Mouse (Mus musculus) forebrain, embryonic 14.5 days (tissue): ENCODE measurements around the gene Ccdc17. TPM values are rescaled to one million over a fixed set of nuclear protein-coding genes. Genes with fewer than 3 reads are reported as not detected.

ENCODE experiments used
- ATAC-seq: fragments of 200-750 bp; cut with Nextera tagmentation; 2 replicates; pipeline ENCODE4 v1.8.0; 2017; ENCODE audit warnings: mild to moderate bottlenecking, moderate library complexity
- DNase-seq: peaks from one replicate; pipeline ENCODE4 v3.0.0-alpha.2; 2015; ENCODE audit warnings: low spot score
- H3K27ac ChIP-seq: fragments of 300-500 bp; sonication (generic); 2 replicates; pipeline ENCODE4 v1.5.1; 2014; ENCODE audit warnings: low read depth, mild to moderate bottlenecking, control low read depth, low read length, moderate library complexity
- H3K27me3 ChIP-seq: fragments of 300-500 bp; sonication (generic); replicated peaks from 2 replicates; pipeline ENCODE4 v1.6.1; 2014; ENCODE audit warnings: low read length, control low read depth, mixed read lengths; ENCODE audit not compliant: control insufficient read depth, insufficient read depth
- H3K36me3 ChIP-seq: fragments of 300-500 bp; sonication (generic); 2 replicates; pipeline ENCODE4 v1.6.1; 2014; ENCODE audit warnings: low read length, control low read depth; ENCODE audit not compliant: control insufficient read depth, insufficient read depth
- H3K4me1 ChIP-seq: fragments of 300-500 bp; sonication (generic); 2 replicates; pipeline ENCODE4 v1.6.1; 2014; ENCODE audit warnings: antibody characterized with exemption, low read length, control low read depth; ENCODE audit not compliant: control insufficient read depth, insufficient read depth
- H3K4me2 ChIP-seq: fragments of 300-500 bp; sonication (generic); 2 replicates; pipeline ENCODE4 v1.6.1; 2014; ENCODE audit warnings: mild to moderate bottlenecking, control low read depth, low read length
- H3K4me3 ChIP-seq: fragments of 300-500 bp; sonication (generic); 2 replicates; pipeline ENCODE4 v1.5.1; 2014; ENCODE audit warnings: low read depth, low read length, control low read depth
- H3K9ac ChIP-seq: fragments of 300-500 bp; sonication (generic); 2 replicates; pipeline ENCODE4 v1.6.1; 2014; ENCODE audit warnings: mild to moderate bottlenecking, low read length, control low read depth, moderate library complexity
- H3K9me3 ChIP-seq: fragments of 300-500 bp; sonication (generic); replicated peaks from 2 replicates; pipeline ENCODE4 v1.6.1; 2016; ENCODE audit warnings: low read length, control low read depth, mixed read lengths; ENCODE audit not compliant: control insufficient read depth
- WGBS: fragments of 180-500 bp; shearing (Covaris S2); extraction: QIAGEN DNeasy Blood & Tissue Kit; methylation state at CpG from one replicate; pipeline ENCODE4 v1.1.7; 2014; 5-methylcytosine and 5-hydroxymethylcytosine counted together
- polyA plus RNA-seq: library from polyadenylated mRNA; unstranded; fragments of >200 nt; fragmentation: Nextera tagmentation; extraction: Ambion mirVana; gene quantifications from 2 replicates; pipeline ENCODE4 v1.2.1, GENCODE M21; 2014

Ccdc17 gene
- polyA plus RNA-seq, 1 experiment from 2014 or later = 3.8 TPM

DNA sequence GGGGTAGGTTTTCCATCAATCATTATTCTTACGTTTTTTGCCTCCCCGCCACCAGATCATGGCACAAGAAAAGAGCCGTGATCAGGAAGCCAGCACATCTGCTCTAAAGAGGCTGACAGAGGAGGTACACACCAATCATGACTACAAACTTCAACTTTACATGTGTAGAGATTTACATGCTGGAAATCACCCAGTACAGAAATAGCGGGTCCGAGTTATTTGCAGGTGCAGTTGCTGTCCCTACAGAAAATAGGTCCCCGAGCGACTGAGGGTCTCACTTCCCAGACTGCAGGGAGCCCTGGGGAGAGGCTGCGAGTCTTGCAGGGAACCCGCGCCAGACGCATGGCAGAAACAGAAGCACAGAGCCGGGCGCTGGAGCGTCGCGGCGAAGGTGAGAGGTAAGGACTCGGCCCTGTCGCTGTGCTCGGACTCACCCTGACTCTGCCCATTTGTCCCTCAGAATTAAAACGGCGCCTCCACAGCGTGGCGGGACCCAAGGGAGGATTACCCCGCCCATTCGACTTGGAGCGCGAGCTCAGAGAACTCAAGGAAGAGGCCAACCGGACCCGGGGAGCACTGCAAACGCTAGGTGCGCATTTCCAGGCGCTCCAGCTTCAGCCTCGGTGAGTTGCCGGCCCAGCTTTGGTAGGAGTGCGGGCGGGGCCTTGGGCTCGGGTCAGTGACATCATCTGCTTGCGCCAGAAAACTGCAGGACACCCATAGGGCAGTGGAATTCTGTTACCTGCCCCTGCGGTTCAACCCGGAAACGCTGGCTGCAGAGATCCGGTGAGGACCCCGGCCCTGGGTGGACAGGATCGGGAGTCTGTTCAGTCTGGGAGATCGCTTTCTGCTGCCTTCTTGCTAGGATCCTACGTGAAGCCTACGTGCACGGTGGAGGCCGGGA is 776 bp downstream of the Ccdc17 start:
- Histone ChIP-seq H3K4me1 (peaks cover 11% of the 10 kb centered on the region), H3K9ac (peak overlapping the region; percentile 71), H3K36me3 (peaks cover 51% of the 10 kb centered on the region), H3K4me2 (peak overlapping the region; percentile 82), H3K4me3 (peak overlapping the region; percentile 59), H3K27me3 (no peaks in the 10 kb centered on the region), H3K9me3 (no peaks in the 10 kb centered on the region), H3K27ac (peak overlapping the region; percentile 55; the same call in 1 of the 2 replicates)
- WGBS = under 1% methylated on average over 50 of the region's 50 CpGs
- ATAC-seq = peak; percentile 96
- peak; percentile 88 for DNase-seq

DNA sequence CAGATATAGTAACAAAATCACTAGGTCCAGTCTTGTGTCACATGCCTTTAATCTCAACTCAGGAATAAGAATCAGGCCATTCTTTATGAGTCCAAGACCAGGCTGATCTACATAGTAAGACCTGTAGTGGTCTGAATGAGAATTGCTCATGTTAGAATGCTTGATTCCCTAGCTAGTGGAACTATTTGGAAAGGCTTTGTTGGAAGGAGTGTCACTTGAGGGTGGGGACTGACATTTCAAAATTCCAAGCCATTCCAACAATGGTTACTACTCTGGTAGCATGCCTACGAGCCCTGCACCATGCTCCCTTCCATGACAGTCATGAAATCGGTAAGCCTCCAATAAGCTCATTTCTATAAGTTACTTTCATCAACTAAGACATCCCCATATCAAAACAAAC is 16.2 kb downstream of the Ccdc17 start:
- Histone ChIP-seq H3K27me3 (no peaks in the 10 kb centered on the region), H3K9me3 (no peaks in the 10 kb centered on the region), H3K4me2 (no peak overlapping the region), H3K9ac (no peak overlapping the region), H3K4me3 (no peak overlapping the region), H3K36me3 (peaks cover 65% of the 10 kb centered on the region), H3K4me1 (no peaks in the 10 kb centered on the region), H3K27ac (no peak overlapping the region)
- 93% methylated on average over 2 of the region's 2 CpGs for WGBS
- ATAC-seq = no peak
- no peak for DNase-seq

DNA sequence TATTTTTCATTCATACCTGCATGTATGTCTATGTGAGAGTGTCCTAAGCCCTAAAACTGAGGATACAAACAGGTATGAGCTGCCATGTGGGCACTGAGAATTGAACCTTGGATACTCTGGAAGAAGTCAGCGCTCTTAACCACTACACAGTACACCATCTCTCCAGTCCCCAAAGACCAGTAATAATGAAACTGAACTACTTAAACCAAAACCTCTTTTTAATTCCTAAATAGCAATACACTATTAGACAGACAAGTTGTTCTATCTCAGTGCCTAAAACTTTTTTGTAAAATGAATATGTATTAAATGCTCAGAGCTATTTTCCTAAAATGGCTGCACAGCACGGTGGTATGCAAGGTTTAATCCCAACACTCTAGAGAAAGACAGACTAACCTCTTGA is 18.8 kb downstream of the Ccdc17 start:
- no peak overlapping the region for H3K4me3 ChIP-seq
- H3K36me3 ChIP-seq = peaks cover 67% of the 10 kb centered on the region
- no peak overlapping the region for H3K9ac ChIP-seq
- H3K9me3 ChIP-seq = no peaks in the 10 kb centered on the region
- DNase-seq = no peak
- no peak overlapping the region for H3K27ac ChIP-seq
- no peak overlapping the region for H3K4me2 ChIP-seq
- no peaks in the 10 kb centered on the region for H3K27me3 ChIP-seq
- H3K4me1 ChIP-seq = no peaks in the 10 kb centered on the region
- ATAC-seq = no peak
- WGBS = 98% methylated on average over 2 of the region's 2 CpGs

DNA sequence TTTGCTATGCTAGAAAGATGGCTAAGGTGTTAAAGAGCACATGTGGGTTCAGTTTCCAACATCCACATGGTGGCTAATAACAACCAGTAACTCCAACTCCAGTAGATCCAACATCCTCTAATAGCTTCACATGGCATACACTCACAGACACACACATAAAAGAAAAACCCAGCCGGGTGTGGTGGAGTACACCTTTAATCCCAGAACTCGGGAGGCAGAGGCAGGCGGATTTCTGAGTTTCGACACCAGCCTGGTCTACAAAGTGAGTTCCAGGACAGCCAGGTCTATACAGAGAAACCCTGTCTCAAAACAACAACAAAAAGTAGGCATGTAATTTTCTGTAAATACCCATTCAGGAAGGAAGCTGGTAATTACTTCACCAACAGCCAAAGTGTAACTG is 28.4 kb downstream of the Ccdc17 start:
- no peak for DNase-seq
- H3K27ac ChIP-seq = no peak overlapping the region
- H3K27me3 ChIP-seq = no peaks in the 10 kb centered on the region
- no peak for ATAC-seq
- peaks cover 10% of the 10 kb centered on the region for H3K4me1 ChIP-seq
- H3K9ac ChIP-seq = no peak overlapping the region
- H3K36me3 ChIP-seq = peaks cover 30% of the 10 kb centered on the region
- no peak overlapping the region for H3K4me3 ChIP-seq
- no peaks in the 10 kb centered on the region for H3K9me3 ChIP-seq
- 89% methylated on average over 4 of the region's 4 CpGs for WGBS
- H3K4me2 ChIP-seq = peak overlapping the region; percentile 53; the same call in 1 of the 2 replicates

DNA sequence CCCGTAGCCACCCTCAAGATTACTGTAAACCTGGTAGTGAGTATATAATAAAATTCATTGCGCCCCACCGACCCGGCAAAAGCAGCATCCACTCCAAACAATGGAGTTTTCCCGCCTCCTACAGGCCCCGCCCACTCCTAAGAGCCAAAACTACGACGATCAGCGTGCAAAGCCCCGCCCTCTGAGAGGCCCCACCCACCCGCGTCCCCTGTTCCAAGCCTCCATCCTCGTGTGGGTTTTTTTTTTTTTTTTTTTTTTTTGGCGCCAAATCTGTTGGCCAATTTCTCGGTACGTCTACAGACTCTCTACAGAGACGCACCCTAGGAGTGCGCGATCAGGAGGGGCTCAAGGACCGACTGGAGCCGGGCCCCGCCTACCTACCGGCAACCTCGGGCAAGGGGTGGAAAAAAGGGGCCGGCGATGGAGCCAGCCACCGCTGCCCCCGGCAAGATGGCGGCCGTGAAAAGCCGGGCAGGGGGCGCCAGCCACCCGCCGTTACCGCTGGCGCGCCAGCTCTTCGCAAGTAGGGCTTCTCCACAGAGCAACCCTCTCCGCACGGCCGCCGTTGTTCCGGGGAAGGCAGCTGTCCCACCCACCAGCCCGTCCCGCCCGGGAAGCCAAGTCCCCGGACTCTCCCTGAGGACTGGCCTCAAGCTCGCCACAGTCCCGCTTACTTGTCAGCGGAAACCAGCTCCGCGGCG is 30.4 kb downstream of the Ccdc17 start:
- WGBS = under 1% methylated on average over 53 of the region's 53 CpGs
- peak; percentile 83 for ATAC-seq

DNA sequence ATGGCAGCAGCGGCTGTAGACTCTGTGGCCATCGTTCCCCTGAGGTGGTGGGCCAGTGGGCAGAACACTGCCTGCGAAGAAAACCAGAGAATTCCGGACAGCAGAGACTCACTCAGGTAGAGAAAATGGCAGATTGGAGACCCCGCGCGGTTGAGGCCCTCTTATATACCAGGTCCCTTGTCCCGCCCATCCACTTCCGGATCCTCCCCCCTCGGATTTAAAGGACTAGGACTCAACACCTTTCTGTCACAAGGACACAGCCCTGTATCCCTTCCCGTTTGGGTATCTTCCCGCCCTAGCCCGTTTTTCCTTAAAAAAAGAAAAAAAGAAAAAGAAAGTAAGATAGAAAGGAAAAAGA is 30.9 kb downstream of the Ccdc17 start:
- under 1% methylated on average over 13 of the region's 13 CpGs for whole genome bisulfite sequencing
- Histone ChIP-seq H3K4me1 (peaks cover 10% of the 10 kb centered on the region), H3K9ac (peak overlapping the region; percentile 91), H3K27me3 (no peaks in the 10 kb centered on the region), H3K4me3 (peak overlapping the region; percentile 99), H3K9me3 (no peaks in the 10 kb centered on the region), H3K36me3 (0 out of 2 replicates have a peak, but pooled peaks cover 9% of the 10 kb centered on the region), H3K27ac (peak overlapping the region; percentile 93), H3K4me2 (peak overlapping the region; percentile 53)
- peak; percentile 95 for ATAC-seq
- DNase-seq = peak; percentile 96

More for the DNA sequence above, 30.4 kb downstream of the Ccdc17 start:
- Histone ChIP-seq H3K4me2 (peak overlapping the region; percentile 53), H3K36me3 (peaks cover 12% of the 10 kb centered on the region), H3K4me3 (peak overlapping the region; percentile 99), H3K27me3 (no peaks in the 10 kb centered on the region), H3K27ac (peak overlapping the region; percentile 93), H3K9ac (peak overlapping the region; percentile 91), H3K4me1 (peaks cover 10% of the 10 kb centered on the region), H3K9me3 (no peaks in the 10 kb centered on the region)
- DNase-seq = peak; percentile 96

DNA sequence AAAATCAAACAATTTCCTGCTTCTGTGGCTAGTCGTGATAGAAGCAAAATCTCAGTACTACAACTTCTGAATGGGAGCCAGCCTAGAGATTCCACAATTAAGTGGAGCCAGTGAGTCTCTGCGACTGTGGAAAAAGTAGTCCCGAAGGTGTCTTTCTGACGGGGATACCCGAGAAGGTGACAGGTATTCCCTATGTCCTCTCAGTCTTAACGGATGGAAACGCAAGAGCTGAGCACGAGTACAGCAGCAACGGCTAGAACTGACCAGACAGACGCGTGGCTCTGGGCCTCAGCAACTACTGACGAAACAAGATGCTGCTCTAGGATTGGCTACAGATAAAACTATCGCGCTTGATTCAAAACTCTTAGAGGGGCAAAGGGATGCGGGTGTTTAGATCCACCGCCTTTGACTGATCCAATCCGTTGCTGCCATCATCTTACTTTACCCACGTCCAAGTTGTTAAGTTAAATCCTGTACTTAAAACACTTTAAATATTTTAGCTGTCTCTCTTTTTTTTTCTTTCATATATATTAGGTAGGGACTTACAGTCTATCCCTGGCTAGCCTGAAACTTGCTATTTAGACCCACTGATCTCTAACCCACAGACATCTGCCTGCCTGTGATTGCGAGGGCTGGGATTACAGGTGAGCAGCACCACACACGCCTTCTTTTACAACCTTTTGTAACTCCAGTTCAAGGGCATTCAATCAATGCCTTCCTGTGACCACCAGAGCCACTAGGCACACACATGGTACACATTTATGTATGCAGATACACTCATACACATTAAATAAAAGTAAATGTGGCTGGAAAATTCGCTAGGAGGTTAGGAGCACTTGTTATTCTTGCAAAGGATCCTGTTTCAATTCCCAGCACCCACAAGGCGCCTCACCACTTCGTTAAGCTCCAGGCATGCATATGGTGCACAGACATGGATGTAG is 31.5 kb downstream of the Ccdc17 start, which contains the start of gene Nasp:
Gene Nasp, minus strand, starts transcription at position 220 of the 941 bp plus-strand sequence.
- Histone ChIP-seq H3K27me3 (no peaks in the 10 kb centered on the region), H3K4me2 (peak within 1 kb of the TSS; percentile 53), H3K9ac (peak within 1 kb of the TSS; percentile 91), H3K27ac (peak within 1 kb of the TSS; percentile 93), H3K9me3 (no peaks in the 10 kb centered on the region), H3K4me3 (peak within 1 kb of the TSS; percentile 99), H3K4me1 (peaks cover 10% of the 10 kb centered on the region), H3K36me3 (0 out of 2 replicates have a peak, but pooled peaks cover 7% of the 10 kb centered on the region)
- peak; percentile 89 for ATAC-seq
- 8% methylated on average over 23 of the region's 23 CpGs for WGBS
- DNase-seq = peak; percentile 94

DNA sequence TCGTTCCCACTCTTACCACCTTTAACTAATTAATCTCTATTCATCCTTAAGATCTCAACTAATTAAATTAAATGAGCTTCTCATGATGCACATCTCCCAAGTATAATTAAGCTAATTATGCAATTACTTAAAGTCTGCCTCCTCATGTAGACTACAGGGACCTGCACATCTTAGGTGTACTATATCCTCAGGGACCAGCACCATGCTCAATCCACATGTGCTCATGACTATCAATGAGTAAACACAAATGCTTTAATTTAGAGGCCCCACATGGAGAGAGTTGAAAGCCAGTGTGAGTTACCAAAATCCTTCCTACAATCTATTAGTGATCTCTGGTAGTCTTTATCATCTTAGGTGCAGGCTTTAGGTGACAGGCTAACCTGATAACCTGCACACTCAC is 38.7 kb downstream of the Ccdc17 start:
- no peak overlapping the region for H3K9ac ChIP-seq
- 41% methylated on average over 1 of the region's 1 CpGs for WGBS
- no peaks in the 10 kb centered on the region for H3K4me1 ChIP-seq
- ATAC-seq (no peak), DNase-seq (no peak)
- no peaks in the 10 kb centered on the region for H3K27me3 ChIP-seq
- H3K9me3 ChIP-seq = no peaks in the 10 kb centered on the region
- no peak overlapping the region for H3K27ac ChIP-seq
- no peak overlapping the region for H3K4me3 ChIP-seq
- H3K36me3 ChIP-seq = peaks cover 64% of the 10 kb centered on the region
- H3K4me2 ChIP-seq = no peak overlapping the region
